Mouse (Mus musculus) midbrain, postnatal 0 days (tissue): ENCODE results near the gene Cacna1c. TPM values are rescaled to one million over a fixed set of nuclear protein-coding genes. Genes with fewer than 3 reads are reported as not detected.
"Not testable (repeated sequence)": the region's sequence is repeated elsewhere in the genome, so short reads cannot be mapped to it uniquely, and the experiment has no call there.

Source experiments
- ATAC-seq: fragments of 200-750 bp; cut with Nextera tagmentation; 2 replicates; pipeline ENCODE4 v1.8.0; 2017; ENCODE audit warnings: moderate number of reproducible peaks, mild to moderate bottlenecking, moderate TSS enrichment, moderate library complexity; ENCODE audit not compliant: low FRiP score
- DNase-seq: peaks from one replicate; pipeline ENCODE4 v3.0.0-alpha.2; 2015; ENCODE audit warnings: low spot score
- H3K27ac ChIP-seq: fragments of 300-500 bp; sonication (generic); 2 replicates; pipeline ENCODE4 v1.5.1; 2014; ENCODE audit warnings: low read depth, mild to moderate bottlenecking, low read length, mixed read lengths
- H3K27me3 ChIP-seq: fragments of 300-500 bp; sonication (generic); 2 replicates; pipeline ENCODE4 v1.6.1; 2014; ENCODE audit warnings: low read length, control low read depth, mixed read lengths; ENCODE audit not compliant: insufficient read depth
- H3K36me3 ChIP-seq: fragments of 300-500 bp; sonication (generic); 2 replicates; pipeline ENCODE4 v1.6.1; 2014; ENCODE audit warnings: low read length, control low read depth, mixed read lengths; ENCODE audit not compliant: insufficient read depth
- H3K4me1 ChIP-seq: fragments of 300-500 bp; sonication (generic); 2 replicates; pipeline ENCODE4 v1.6.1; 2014; ENCODE audit warnings: mild to moderate bottlenecking, control low read depth, antibody characterized with exemption, low read length, mixed read lengths; ENCODE audit not compliant: insufficient read depth
- H3K4me2 ChIP-seq: fragments of 300-500 bp; sonication (generic); 2 replicates; pipeline ENCODE4 v1.6.1; 2014; ENCODE audit warnings: low read depth, mild to moderate bottlenecking, low read length, mixed read lengths; ENCODE audit not compliant: poor library complexity, severe bottlenecking
- H3K4me3 ChIP-seq: fragments of 300-500 bp; sonication (generic); 2 replicates; pipeline ENCODE4 v1.5.1; 2014; ENCODE audit warnings: low read depth, mild to moderate bottlenecking, low read length, moderate library complexity
- H3K9ac ChIP-seq: fragments of 300-500 bp; sonication (generic); replicated peaks from 2 replicates; pipeline ENCODE4 v1.6.1; 2014; ENCODE audit warnings: mild to moderate bottlenecking, low read length, moderate library complexity, mixed read lengths; ENCODE audit not compliant: poor library complexity, severe bottlenecking
- H3K9me3 ChIP-seq: fragments of 300-500 bp; sonication (generic); 2 replicates; pipeline ENCODE4 v1.6.1; 2016; ENCODE audit warnings: low read length, control low read depth
- CTCF ChIP-seq: IDR thresholded peaks from 2 replicates; pipeline ENCODE4 v1.5.1; 2016; ENCODE audit warnings: antibody characterized with exemption, mild to moderate bottlenecking
- WGBS: fragments of 180-500 bp; shearing (Covaris S2); extraction: QIAGEN DNeasy Blood & Tissue Kit; methylation state at CpG from one replicate; pipeline ENCODE4 v1.1.7; 2014; 5-methylcytosine and 5-hydroxymethylcytosine counted together
- polyA plus RNA-seq: library from polyadenylated mRNA; unstranded; fragments of >200 nt; fragmentation: Nextera tagmentation; extraction: Ambion mirVana; gene quantifications from 2 replicates; pipeline ENCODE4 v1.2.1, GENCODE M21; 2015
- total RNA-seq: library from RNA; depleted of rRNA; stranded (reverse); fragments of >200 nt; gene quantifications from 2 replicates; pipeline ENCODE4 v1.2.3, GENCODE M21; 2014

Cacna1c gene
- total and polyA plus RNA-seq, 2 experiments from 2014 or later = 4.9 to 33.9 TPM

- Histone ChIP-seq H3K27ac (no peak overlapping the region), H3K4me1 (no peaks in the 10 kb centered on the region), H3K4me2 (no peak overlapping the region), H3K36me3 (peaks cover 35% of the 10 kb centered on the region), H3K9me3 (no peaks in the 10 kb centered on the region), H3K4me3 (no peak overlapping the region), H3K27me3 (no peaks in the 10 kb centered on the region), H3K9ac (no peak overlapping the region)
- DNase-seq (no peak), ATAC-seq (no peak)
- no peak for TF ChIP-seq CTCF
- WGBS = 97% methylated on average over 10 of the region's 10 CpGs
These were observed 18.9 kb upstream of the Cacna1c start for GRCm38 (mm10) chr6:119215040-119215613.

- Histone ChIP-seq H3K36me3 (peaks cover 32% of the 10 kb centered on the region), H3K4me2 (no peak overlapping the region), H3K9ac (no peak overlapping the region), H3K4me1 (no peaks in the 10 kb centered on the region), H3K27ac (no peak overlapping the region), H3K4me3 (no peak overlapping the region), H3K9me3 (no peaks in the 10 kb centered on the region), H3K27me3 (no peaks in the 10 kb centered on the region)
- 80% methylated on average over 6 of the region's 6 CpGs for WGBS
- TF ChIP-seq CTCF = no peak
- DNase-seq (no peak), ATAC-seq (no peak)
These were observed 18.0 kb upstream of the Cacna1c start for GRCm38 (mm10) chr6:119214190-119214589.

GRCm38 (mm10) chr6:119213375-119213774 is 17.2 kb upstream of the Cacna1c start:
- Histone ChIP-seq H3K4me3 (no peak overlapping the region), H3K4me1 (no peaks in the 10 kb centered on the region), H3K27me3 (no peaks in the 10 kb centered on the region), H3K9me3 (no peaks in the 10 kb centered on the region), H3K36me3 (peaks cover 28% of the 10 kb centered on the region), H3K27ac (no peak overlapping the region), H3K9ac (no peak overlapping the region), H3K4me2 (no peak overlapping the region)
- WGBS = 90% methylated on average over 5 of the region's 5 CpGs
- DNase-seq = no peak
- ATAC-seq = no peak
- no peak for TF ChIP-seq CTCF

- ATAC-seq, H3K9ac ChIP-seq, H3K4me2 ChIP-seq, H3K27ac ChIP-seq, H3K27me3 ChIP-seq, H3K4me1 ChIP-seq, H3K36me3 ChIP-seq, H3K9me3 ChIP-seq, DNase-seq, H3K4me3 ChIP-seq: not testable (repeated sequence)
- 87% methylated on average over 7 of the region's 7 CpGs for WGBS
These were observed 9.8 kb upstream of the Cacna1c start for GRCm38 (mm10) chr6:119206006-119206405.

GRCm38 (mm10) chr6:119204915-119205314 is 8.7 kb upstream of the Cacna1c start:
- H3K9ac ChIP-seq = no peak overlapping the region
- H3K9me3 ChIP-seq = no peaks in the 10 kb centered on the region
- DNase-seq (no peak), ATAC-seq (no peak)
- no peak overlapping the region for H3K4me3 ChIP-seq
- H3K27me3 ChIP-seq = no peaks in the 10 kb centered on the region
- no peak overlapping the region for H3K4me2 ChIP-seq
- no peaks in the 10 kb centered on the region for H3K4me1 ChIP-seq
- H3K27ac ChIP-seq = no peak overlapping the region
- H3K36me3 ChIP-seq = peaks cover 3% of the 10 kb centered on the region; the same call in 1 of the 2 replicates
- TF ChIP-seq CTCF = no peak
- WGBS = 67% methylated on average over 3 of the region's 3 CpGs

GRCm38 (mm10) chr6:119204286-119204685 is 8.1 kb upstream of the Cacna1c start:
- H3K4me1 ChIP-seq = no peaks in the 10 kb centered on the region
- H3K4me3 ChIP-seq = no peak overlapping the region
- H3K4me2 ChIP-seq = no peak overlapping the region
- H3K36me3 ChIP-seq = peaks cover 3% of the 10 kb centered on the region; the same call in 1 of the 2 replicates
- no peaks in the 10 kb centered on the region for H3K9me3 ChIP-seq
- ATAC-seq (no peak), DNase-seq (no peak)
- no peak for TF ChIP-seq CTCF
- H3K9ac ChIP-seq = no peak overlapping the region
- WGBS = 91% methylated on average over 7 of the region's 7 CpGs
- no peaks in the 10 kb centered on the region for H3K27me3 ChIP-seq
- no peak overlapping the region for H3K27ac ChIP-seq
